Mouse (Mus musculus): ENCODE measurements around the gene 5730409E04Rik. TPM values are rescaled to one million over a fixed set of nuclear protein-coding genes. Genes with fewer than 3 reads are reported as not detected.

The 5730409E04Rik gene
- polyA plus RNA-seq, 1 experiment: 1.8 TPM

DNA sequence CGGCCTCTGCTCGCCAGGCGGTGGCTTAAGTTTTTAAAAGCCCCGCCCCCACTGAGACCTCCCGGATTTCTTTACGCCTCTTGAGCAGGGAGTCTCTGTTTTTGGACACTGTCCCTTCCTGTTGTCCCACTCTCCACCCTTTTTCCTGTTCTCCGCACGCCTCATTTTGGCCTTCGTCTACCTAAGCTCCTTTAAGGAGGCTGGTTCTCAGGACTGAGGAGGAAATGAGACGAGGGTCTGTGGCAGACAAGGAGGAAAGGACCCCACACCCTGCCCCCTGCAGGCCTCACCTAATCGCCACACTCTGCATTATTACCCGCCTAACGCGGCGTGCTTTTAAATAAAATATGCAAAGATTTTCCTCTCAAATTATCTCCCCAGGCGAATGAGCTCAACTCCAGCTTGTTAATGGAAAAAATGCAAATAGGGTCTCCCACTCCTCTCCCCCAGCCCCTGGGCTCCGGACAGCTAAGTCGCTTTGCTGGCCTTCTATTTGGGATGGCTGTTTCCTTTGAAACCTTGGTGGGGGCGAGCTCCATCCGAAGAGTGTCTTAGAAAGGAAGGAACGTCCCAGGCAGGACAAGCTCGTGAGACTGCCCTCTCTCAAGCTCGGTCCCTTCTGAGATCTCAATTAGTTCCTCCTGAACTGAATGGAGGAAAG is 17.5 kb downstream of the 5730409E04Rik start:
- no peak overlapping the region for H3K4me3 ChIP-seq
- no peaks in the 10 kb centered on the region for H3K79me2 ChIP-seq (ENCODE audit: control insufficient read depth, insufficient read depth)
- TF ChIP-seq POLR2AphosphoS2 (IDR thresholded peaks at IDR 0.05; ENCODE audit: insufficient read length, low read depth): no peak
- TF ChIP-seq MYOD1 (IDR thresholded peaks at IDR 0.05; ENCODE audit: control insufficient read depth in 1 of 3, insufficient read length in 2 of 3, low read depth in 2 of 3): no peak
- TF ChIP-seq USF1 (IDR thresholded peaks at IDR 0.05; ENCODE audit: low read depth): no peak
- TF ChIP-seq CEBPB (IDR thresholded peaks at IDR 0.05; ENCODE audit: insufficient read depth, poor library complexity, severe bottlenecking): no peak
- no peak for TF ChIP-seq MAX (IDR thresholded peaks at IDR 0.05; ENCODE audit: low read depth)
- no peak for TF ChIP-seq REST (IDR thresholded peaks at IDR 0.05; ENCODE audit: insufficient read depth, insufficient read length)
- no peak for TF ChIP-seq E2F4 (IDR thresholded peaks at IDR 0.05; ENCODE audit: insufficient read depth)
- no peak for TF ChIP-seq MYOG (IDR thresholded peaks at IDR 0.05; ENCODE audit: control insufficient read depth in 1 of 3, insufficient read depth in 1 of 3, insufficient read length in 2 of 3, low read depth in 2 of 3)
- TF ChIP-seq TCF3 (IDR thresholded peaks at IDR 0.05; ENCODE audit: insufficient read length, low read depth): no peak
- no peak for TF ChIP-seq POLR2A (IDR thresholded peaks at IDR 0.05; ENCODE audit: insufficient read length, low read depth)
- TF ChIP-seq SRF (IDR thresholded peaks at IDR 0.05; ENCODE audit: control insufficient read depth, insufficient read length, low read depth): no peak
- TF ChIP-seq TCF12 (IDR thresholded peaks at IDR 0.05; ENCODE audit: insufficient read depth, poor library complexity, severe bottlenecking): no peak
- no peaks in the 10 kb centered on the region for H3K36me3 ChIP-seq (ENCODE audit: control insufficient read depth, insufficient read depth)
- peaks cover 62% of the 10 kb centered on the region for H3K27me3 ChIP-seq (ENCODE audit: control insufficient read depth, insufficient read depth, insufficient read length)
- no peak overlapping the region for H3ac ChIP-seq (ENCODE audit: control insufficient read depth, insufficient read length)
- peak overlapping the region; percentile 6 for H3K4me2 ChIP-seq (ENCODE audit: low read depth)

DNA sequence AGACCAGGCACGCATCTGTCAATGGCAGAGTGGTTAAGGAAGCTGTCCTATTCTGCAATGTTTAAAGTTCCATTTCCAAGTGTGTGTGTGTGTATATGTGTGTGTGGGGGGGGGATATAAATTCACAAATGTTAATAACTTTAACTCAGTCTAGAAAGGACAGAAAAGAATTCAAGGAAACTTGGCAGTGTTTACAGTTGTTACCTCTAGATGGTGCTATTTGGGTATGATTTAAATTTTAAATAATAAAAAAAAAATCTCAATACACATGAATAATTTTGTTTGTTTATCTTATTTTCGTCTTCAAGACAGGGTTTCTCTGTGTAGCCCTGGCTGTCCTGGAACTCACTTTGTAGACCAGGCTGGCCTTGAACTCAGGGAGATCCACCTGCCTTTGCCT is 22.3 kb downstream of the 5730409E04Rik start:
- H3K4me3 ChIP-seq: no peak overlapping the region
- no peak overlapping the region for H3K4me2 ChIP-seq (ENCODE audit: low read depth)
- H3K36me3 ChIP-seq (ENCODE audit: control insufficient read depth, insufficient read depth): no peaks in the 10 kb centered on the region
- TF ChIP-seq TCF12 (IDR thresholded peaks at IDR 0.05; ENCODE audit: insufficient read depth, poor library complexity, severe bottlenecking) (no peak), USF1 (IDR thresholded peaks at IDR 0.05; ENCODE audit: low read depth) (no peak), POLR2A (IDR thresholded peaks at IDR 0.05; ENCODE audit: insufficient read length, low read depth) (no peak)
- H3K79me2 ChIP-seq (ENCODE audit: control insufficient read depth, insufficient read depth): no peaks in the 10 kb centered on the region
- H3ac ChIP-seq (ENCODE audit: control insufficient read depth, insufficient read length): no peak overlapping the region
- H3K27me3 ChIP-seq (ENCODE audit: control insufficient read depth, insufficient read depth, insufficient read length): peaks cover 49% of the 10 kb centered on the region

DNA sequence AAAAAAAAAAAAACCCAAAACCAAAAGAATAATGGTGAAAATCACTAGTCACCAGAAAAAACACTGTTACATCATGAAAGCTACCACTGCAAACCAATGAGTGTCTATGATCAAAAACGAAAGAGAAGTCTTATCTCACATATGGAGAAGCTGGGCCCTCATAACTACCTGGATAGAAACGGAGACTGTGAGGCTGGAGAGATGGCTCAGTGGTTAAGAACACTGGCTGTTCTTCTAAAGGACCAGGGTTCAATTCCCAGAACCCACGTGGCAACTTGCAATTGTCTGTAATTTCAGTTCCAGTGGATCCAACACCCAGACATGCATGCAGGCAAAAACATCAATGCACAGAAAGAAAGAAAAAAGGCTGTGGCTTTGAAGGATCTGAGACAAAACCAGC is 23.1 kb downstream of the 5730409E04Rik start:
- no peak overlapping the region for H3K4me3 ChIP-seq
- H3K36me3 ChIP-seq (ENCODE audit: control insufficient read depth, insufficient read depth): no peaks in the 10 kb centered on the region
- H3K79me2 ChIP-seq (ENCODE audit: control insufficient read depth, insufficient read depth): no peaks in the 10 kb centered on the region
- no peak overlapping the region for H3ac ChIP-seq (ENCODE audit: control insufficient read depth, insufficient read length)
- peaks cover 48% of the 10 kb centered on the region for H3K27me3 ChIP-seq (ENCODE audit: control insufficient read depth, insufficient read depth, insufficient read length)
- no peak overlapping the region for H3K4me2 ChIP-seq (ENCODE audit: low read depth)
- TF ChIP-seq REST (IDR thresholded peaks at IDR 0.05; ENCODE audit: insufficient read depth, insufficient read length) (no peak), POLR2A (IDR thresholded peaks at IDR 0.05; ENCODE audit: insufficient read length, low read depth) (no peak), SRF (IDR thresholded peaks at IDR 0.05; ENCODE audit: control insufficient read depth, insufficient read length, low read depth) (no peak), MAX (IDR thresholded peaks at IDR 0.05; ENCODE audit: low read depth) (no peak), TCF12 (IDR thresholded peaks at IDR 0.05; ENCODE audit: insufficient read depth, poor library complexity, severe bottlenecking) (no peak), POLR2AphosphoS2 (IDR thresholded peaks at IDR 0.05; ENCODE audit: insufficient read length, low read depth) (no peak), CEBPB (IDR thresholded peaks at IDR 0.05; ENCODE audit: insufficient read depth, poor library complexity, severe bottlenecking) (no peak), TCF3 (IDR thresholded peaks at IDR 0.05; ENCODE audit: insufficient read length, low read depth) (no peak), MYOD1 (IDR thresholded peaks at IDR 0.05; ENCODE audit: control insufficient read depth in 1 of 3, insufficient read length in 2 of 3, low read depth in 2 of 3) (no peak), E2F4 (IDR thresholded peaks at IDR 0.05; ENCODE audit: insufficient read depth) (no peak), MYOG (IDR thresholded peaks at IDR 0.05; ENCODE audit: control insufficient read depth in 1 of 3, insufficient read depth in 1 of 3, insufficient read length in 2 of 3, low read depth in 2 of 3) (no peak), USF1 (IDR thresholded peaks at IDR 0.05; ENCODE audit: low read depth) (no peak)

DNA sequence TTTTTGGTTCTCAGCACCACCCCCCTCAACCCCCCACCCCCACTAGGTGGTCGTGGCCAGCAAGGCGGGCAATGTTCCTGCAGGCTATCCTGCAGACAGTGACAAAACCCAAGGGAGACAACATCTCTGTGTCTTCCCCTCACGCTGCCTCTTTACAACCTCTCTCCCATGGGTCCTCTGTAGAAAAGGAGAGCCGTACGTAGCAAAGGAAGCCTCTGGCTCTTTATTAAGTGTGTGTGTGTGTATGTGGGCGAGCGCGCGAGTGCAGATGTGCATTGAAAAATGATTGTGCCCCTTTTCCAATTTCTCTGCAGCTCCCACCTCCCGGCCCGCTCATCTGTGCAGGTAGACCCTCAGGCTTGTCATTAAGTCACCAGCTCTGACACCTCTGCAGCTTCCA is 26.7 kb downstream of the 5730409E04Rik start:
- H3K4me2 ChIP-seq (ENCODE audit: low read depth): no peak overlapping the region
- peaks cover 43% of the 10 kb centered on the region for H3K27me3 ChIP-seq (ENCODE audit: control insufficient read depth, insufficient read depth, insufficient read length)
- TF ChIP-seq CEBPB (IDR thresholded peaks at IDR 0.05; ENCODE audit: insufficient read depth, poor library complexity, severe bottlenecking): no peak
- TF ChIP-seq TCF12 (IDR thresholded peaks at IDR 0.05; ENCODE audit: insufficient read depth, poor library complexity, severe bottlenecking): no peak
- no peaks in the 10 kb centered on the region for H3K36me3 ChIP-seq (ENCODE audit: control insufficient read depth, insufficient read depth)
- no peak overlapping the region for H3K4me3 ChIP-seq
- no peak overlapping the region for H3ac ChIP-seq (ENCODE audit: control insufficient read depth, insufficient read length)
- H3K79me2 ChIP-seq (ENCODE audit: control insufficient read depth, insufficient read depth): no peaks in the 10 kb centered on the region

DNA sequence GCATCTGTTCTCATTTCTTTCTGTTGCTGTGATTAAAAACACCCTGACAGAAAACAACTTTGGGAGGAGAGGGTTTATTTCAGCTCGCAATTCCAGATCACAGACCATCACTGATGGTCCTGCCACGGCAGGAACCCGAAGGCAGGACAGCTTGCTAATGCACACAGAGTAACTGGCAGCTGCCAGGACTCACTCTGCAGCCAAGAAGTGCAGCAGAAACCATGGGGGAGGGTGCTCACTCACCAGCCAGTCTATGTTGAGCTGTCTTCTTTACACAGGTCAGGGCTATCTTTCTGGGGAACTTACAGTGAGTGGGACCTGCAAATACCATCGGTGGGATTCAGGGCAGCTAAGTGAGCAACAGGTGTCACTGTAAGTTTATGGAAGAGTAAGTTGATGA is 27.8 kb downstream of the 5730409E04Rik start:
- no peaks in the 10 kb centered on the region for H3K36me3 ChIP-seq (ENCODE audit: control insufficient read depth, insufficient read depth)
- no peak overlapping the region for H3K4me3 ChIP-seq
- no peak overlapping the region for H3K4me2 ChIP-seq (ENCODE audit: low read depth)
- no peak overlapping the region for H3ac ChIP-seq (ENCODE audit: control insufficient read depth, insufficient read length)
- no peaks in the 10 kb centered on the region for H3K79me2 ChIP-seq (ENCODE audit: control insufficient read depth, insufficient read depth)
- H3K27me3 ChIP-seq (ENCODE audit: control insufficient read depth, insufficient read depth, insufficient read length): peaks cover 52% of the 10 kb centered on the region
- no peak for TF ChIP-seq TCF3 (IDR thresholded peaks at IDR 0.05; ENCODE audit: insufficient read length, low read depth)
- TF ChIP-seq CEBPB (IDR thresholded peaks at IDR 0.05; ENCODE audit: insufficient read depth, poor library complexity, severe bottlenecking): no peak
- TF ChIP-seq POLR2A (IDR thresholded peaks at IDR 0.05; ENCODE audit: insufficient read length, low read depth): no peak
- no peak for TF ChIP-seq SRF (IDR thresholded peaks at IDR 0.05; ENCODE audit: control insufficient read depth, insufficient read length, low read depth)
- TF ChIP-seq MAX (IDR thresholded peaks at IDR 0.05; ENCODE audit: low read depth): no peak
- no peak for TF ChIP-seq MYOD1 (IDR thresholded peaks at IDR 0.05; ENCODE audit: control insufficient read depth in 1 of 3, insufficient read length in 2 of 3, low read depth in 2 of 3)
- no peak for TF ChIP-seq REST (IDR thresholded peaks at IDR 0.05; ENCODE audit: insufficient read depth, insufficient read length)
- TF ChIP-seq TCF12 (IDR thresholded peaks at IDR 0.05; ENCODE audit: insufficient read depth, poor library complexity, severe bottlenecking): no peak
- TF ChIP-seq POLR2AphosphoS2 (IDR thresholded peaks at IDR 0.05; ENCODE audit: insufficient read length, low read depth): no peak
- no peak for TF ChIP-seq E2F4 (IDR thresholded peaks at IDR 0.05; ENCODE audit: insufficient read depth)
